Mouse (Mus musculus): ENCODE data around the gene Tgif1. TPM values are rescaled to one million over a fixed set of nuclear protein-coding genes. Genes with fewer than 3 reads are reported as not detected.

Tgif1 gene
- total and polyA plus RNA-seq, 2 experiments from 2014 or later: 7.8 to 9.0 TPM

GRCm38 (mm10) chr17:70866029-70866428 lies 12.7 kb upstream of the Tgif1 start:
- DNase-seq (ENCODE audit: low spot score): no peak
- ATAC-seq (ENCODE audit: insufficient read depth, low read depth): no peak
- Histone ChIP-seq H3K4me3 (ENCODE audit: low read depth, low read length) (no peak overlapping the region), H3K9me3 (replicated peaks; ENCODE audit: control insufficient read depth, low read length) (no peaks in the 10 kb centered on the region), H3K27me3 (ENCODE audit: control insufficient read depth, insufficient read depth, low read length) (no peaks in the 10 kb centered on the region), H3K4me1 (ENCODE audit: control insufficient read depth, insufficient read depth) (no peaks in the 10 kb centered on the region), H3K36me3 (replicated peaks; ENCODE audit: control insufficient read depth, insufficient read depth, low read length) (no peaks in the 10 kb centered on the region), H3K27ac (ENCODE audit: low read depth) (no peak overlapping the region), H3K4me2 (ENCODE audit: low read depth, low read length) (no peak overlapping the region), H3K9ac (replicated peaks; ENCODE audit: low read depth, low read length) (no peak overlapping the region)
- WGBS: 75% methylated on average over 5 of the region's 5 CpGs
- no peak for TF ChIP-seq EP300 (IDR thresholded peaks at IDR 0.05; ENCODE audit: low read depth)
- TF ChIP-seq CTCF (IDR thresholded peaks at IDR 0.05; ENCODE audit: low read depth): no peak

GRCm38 (mm10) chr17:70865060-70865604 lies 11.8 kb upstream of the Tgif1 start:
- Histone ChIP-seq H3K4me1 (ENCODE audit: control insufficient read depth, insufficient read depth) (no peaks in the 10 kb centered on the region), H3K27ac (ENCODE audit: low read depth) (no peak overlapping the region), H3K9me3 (replicated peaks; ENCODE audit: control insufficient read depth, low read length) (no peaks in the 10 kb centered on the region), H3K9ac (replicated peaks; ENCODE audit: low read depth, low read length) (no peak overlapping the region), H3K27me3 (ENCODE audit: control insufficient read depth, insufficient read depth, low read length) (no peaks in the 10 kb centered on the region), H3K4me2 (ENCODE audit: low read depth, low read length) (no peak overlapping the region), H3K4me3 (ENCODE audit: low read depth, low read length) (no peak overlapping the region), H3K36me3 (replicated peaks; ENCODE audit: control insufficient read depth, insufficient read depth, low read length) (no peaks in the 10 kb centered on the region)
- TF ChIP-seq EP300 (IDR thresholded peaks at IDR 0.05; ENCODE audit: low read depth) (no peak), CTCF (IDR thresholded peaks at IDR 0.05; ENCODE audit: low read depth) (no peak)
- ATAC-seq (ENCODE audit: insufficient read depth, low read depth) (no peak), DNase-seq (ENCODE audit: low spot score) (no peak)
- 63% methylated on average over 10 of the region's 10 CpGs for WGBS

GRCm38 (mm10) chr17:70864645-70865044 lies 11.3 kb upstream of the Tgif1 start:
- no peak overlapping the region for H3K9ac ChIP-seq (replicated peaks; ENCODE audit: low read depth, low read length)
- no peak overlapping the region for H3K4me3 ChIP-seq (ENCODE audit: low read depth, low read length)
- no peak for ATAC-seq (ENCODE audit: insufficient read depth, low read depth)
- TF ChIP-seq EP300 (IDR thresholded peaks at IDR 0.05; ENCODE audit: low read depth) (no peak), CTCF (IDR thresholded peaks at IDR 0.05; ENCODE audit: low read depth) (no peak)
- no peak overlapping the region for H3K4me2 ChIP-seq (ENCODE audit: low read depth, low read length)
- no peak overlapping the region for H3K27ac ChIP-seq (ENCODE audit: low read depth)
- H3K36me3 ChIP-seq (replicated peaks; ENCODE audit: control insufficient read depth, insufficient read depth, low read length): no peaks in the 10 kb centered on the region
- no peaks in the 10 kb centered on the region for H3K27me3 ChIP-seq (ENCODE audit: control insufficient read depth, insufficient read depth, low read length)
- no peak for DNase-seq (ENCODE audit: low spot score)
- H3K9me3 ChIP-seq (replicated peaks; ENCODE audit: control insufficient read depth, low read length): no peaks in the 10 kb centered on the region
- 82% methylated on average over 3 of the region's 3 CpGs for WGBS
- H3K4me1 ChIP-seq (ENCODE audit: control insufficient read depth, insufficient read depth): no peaks in the 10 kb centered on the region

- no peak overlapping the region for H3K9ac ChIP-seq (replicated peaks; ENCODE audit: low read depth, low read length)
- no peak for DNase-seq (ENCODE audit: low spot score)
- TF ChIP-seq CTCF (IDR thresholded peaks at IDR 0.05; ENCODE audit: low read depth) (no peak), EP300 (IDR thresholded peaks at IDR 0.05; ENCODE audit: low read depth) (no peak)
- no peak overlapping the region for H3K27ac ChIP-seq (ENCODE audit: low read depth)
- WGBS: 92% methylated on average over 8 of the region's 8 CpGs
- H3K4me3 ChIP-seq (ENCODE audit: low read depth, low read length): no peak overlapping the region
- no peak overlapping the region for H3K4me2 ChIP-seq (ENCODE audit: low read depth, low read length)
- H3K4me1 ChIP-seq (ENCODE audit: control insufficient read depth, insufficient read depth): no peaks in the 10 kb centered on the region
- ATAC-seq (ENCODE audit: insufficient read depth, low read depth): no peak
- H3K36me3 ChIP-seq (replicated peaks; ENCODE audit: control insufficient read depth, insufficient read depth, low read length): no peaks in the 10 kb centered on the region
- H3K9me3 ChIP-seq (replicated peaks; ENCODE audit: control insufficient read depth, low read length): no peaks in the 10 kb centered on the region
- H3K27me3 ChIP-seq (ENCODE audit: control insufficient read depth, insufficient read depth, low read length): no peaks in the 10 kb centered on the region
These were observed 10.8 kb upstream of the Tgif1 start for GRCm38 (mm10) chr17:70864117-70864516.

GRCm38 (mm10) chr17:70858814-70859213 lies 5.5 kb upstream of the Tgif1 start:
- H3K4me3 ChIP-seq (ENCODE audit: low read depth, low read length): no peak overlapping the region
- ATAC-seq (ENCODE audit: insufficient read depth, low read depth) (no peak), DNase-seq (ENCODE audit: low spot score) (no peak)
- no peak overlapping the region for H3K9ac ChIP-seq (replicated peaks; ENCODE audit: low read depth, low read length)
- TF ChIP-seq CTCF (IDR thresholded peaks at IDR 0.05; ENCODE audit: low read depth) (no peak), EP300 (IDR thresholded peaks at IDR 0.05; ENCODE audit: low read depth) (no peak)
- H3K9me3 ChIP-seq (replicated peaks; ENCODE audit: control insufficient read depth, low read length): no peaks in the 10 kb centered on the region
- no peak overlapping the region for H3K27ac ChIP-seq (ENCODE audit: low read depth)
- no peak overlapping the region for H3K4me2 ChIP-seq (ENCODE audit: low read depth, low read length)
- H3K36me3 ChIP-seq (replicated peaks; ENCODE audit: control insufficient read depth, insufficient read depth, low read length): no peaks in the 10 kb centered on the region
- no peaks in the 10 kb centered on the region for H3K27me3 ChIP-seq (ENCODE audit: control insufficient read depth, insufficient read depth, low read length)
- no peaks in the 10 kb centered on the region for H3K4me1 ChIP-seq (ENCODE audit: control insufficient read depth, insufficient read depth)
- WGBS: 76% methylated on average over 4 of the region's 4 CpGs

- H3K27me3 ChIP-seq (ENCODE audit: control insufficient read depth, insufficient read depth, low read length): no peaks in the 10 kb centered on the region
- no peaks in the 10 kb centered on the region for H3K36me3 ChIP-seq (replicated peaks; ENCODE audit: control insufficient read depth, insufficient read depth, low read length)
- no peak overlapping the region for H3K9ac ChIP-seq (replicated peaks; ENCODE audit: low read depth, low read length)
- H3K4me1 ChIP-seq (ENCODE audit: control insufficient read depth, insufficient read depth): no peaks in the 10 kb centered on the region
- DNase-seq (ENCODE audit: low spot score) (no peak), ATAC-seq (ENCODE audit: insufficient read depth, low read depth) (no peak)
- no peaks in the 10 kb centered on the region for H3K9me3 ChIP-seq (replicated peaks; ENCODE audit: control insufficient read depth, low read length)
- no peak overlapping the region for H3K27ac ChIP-seq (ENCODE audit: low read depth)
- no peak overlapping the region for H3K4me2 ChIP-seq (ENCODE audit: low read depth, low read length)
- no peak for TF ChIP-seq EP300 (IDR thresholded peaks at IDR 0.05; ENCODE audit: low read depth)
- no peak for TF ChIP-seq CTCF (IDR thresholded peaks at IDR 0.05; ENCODE audit: low read depth)
- no peak overlapping the region for H3K4me3 ChIP-seq (ENCODE audit: low read depth, low read length)
- 62% methylated on average over 12 of the region's 12 CpGs for WGBS
These were observed 3.6 kb upstream of the Tgif1 start for GRCm38 (mm10) chr17:70856871-70857415.

All from heart, postnatal 0 days (tissue).